Mouse (Mus musculus) midbrain, embryonic 12.5 days (tissue): ENCODE measurements around the gene Ptpa. TPM values are rescaled to one million over a fixed set of nuclear protein-coding genes. Genes with fewer than 3 reads are reported as not detected.

Experiments used
- ATAC-seq: fragments of 200-750 bp; cut with Nextera tagmentation; 2 replicates; pipeline ENCODE4 v1.8.0; 2017; ENCODE audit warnings: low read depth, moderate TSS enrichment, moderate library complexity; ENCODE audit not compliant: low FRiP score
- H3K27ac ChIP-seq: fragments of 300-500 bp; sonication (generic); replicated peaks from 2 replicates; pipeline ENCODE4 v1.5.1; 2016; ENCODE audit warnings: mild to moderate bottlenecking
- H3K27me3 ChIP-seq: fragments of 300-500 bp; sonication (generic); 2 replicates; pipeline ENCODE4 v1.6.1; 2016; ENCODE audit warnings: mild to moderate bottlenecking
- H3K36me3 ChIP-seq: fragments of 300-500 bp; sonication (generic); 2 replicates; pipeline ENCODE4 v1.6.1; 2016
- H3K4me1 ChIP-seq: fragments of 300-500 bp; sonication (generic); 2 replicates; pipeline ENCODE4 v1.6.1; 2016
- H3K4me2 ChIP-seq: fragments of 300-500 bp; sonication (generic); replicated peaks from 2 replicates; pipeline ENCODE4 v1.6.1; 2016; ENCODE audit warnings: mild to moderate bottlenecking, moderate library complexity
- H3K4me3 ChIP-seq: fragments of 300-500 bp; sonication (generic); 2 replicates; pipeline ENCODE4 v1.5.1; 2016; ENCODE audit warnings: mild to moderate bottlenecking
- H3K9ac ChIP-seq: fragments of 300-500 bp; sonication (generic); replicated peaks from 2 replicates; pipeline ENCODE4 v1.6.1; 2016; ENCODE audit warnings: mild to moderate bottlenecking, moderate library complexity
- H3K9me3 ChIP-seq: fragments of 300-500 bp; sonication (generic); 2 replicates; pipeline ENCODE4 v1.6.1; 2016; ENCODE audit warnings: mild to moderate bottlenecking
- WGBS: fragments of 180-500 bp; shearing (Covaris S2); methylation state at CpG from one replicate; pipeline ENCODE4 v1.1.7; 2016; 5-methylcytosine and 5-hydroxymethylcytosine counted together
- polyA plus RNA-seq: library from polyadenylated mRNA; unstranded; fragments of >200 nt; fragmentation: Nextera tagmentation; extraction: Ambion mirVana; gene quantifications from 2 replicates; pipeline ENCODE4 v1.2.1, GENCODE M21; 2016

Ptpa gene
- polyA plus RNA-seq, 1 experiment from 2014 or later, result 128 TPM

DNA sequence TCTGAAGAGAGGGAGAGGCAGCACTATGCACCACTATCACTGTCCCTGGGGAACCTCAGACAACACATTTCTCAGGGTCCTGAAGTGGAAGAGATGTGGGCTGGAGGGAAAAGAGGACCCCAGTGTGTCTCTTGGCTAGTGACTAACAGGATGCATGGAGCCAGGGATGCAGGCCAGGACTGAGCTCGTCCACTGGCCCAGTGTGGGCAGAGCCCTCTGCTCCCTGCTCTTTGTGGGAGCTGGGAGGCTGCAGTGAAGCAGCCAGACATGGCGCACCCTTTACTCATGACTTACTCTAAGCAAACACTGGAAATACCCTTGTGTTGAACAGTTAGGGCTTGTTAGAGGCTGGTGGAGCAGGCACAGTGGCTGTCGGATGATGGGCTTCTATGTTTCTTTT lies 37.7 kb downstream of the Ptpa start:
- H3K27me3 ChIP-seq, result no peaks in the 10 kb centered on the region
- H3K4me1 ChIP-seq, result peaks cover 5% of the 10 kb centered on the region; the same call in 1 of the 2 replicates
- no peak for ATAC-seq
- H3K36me3 ChIP-seq, result peaks cover 18% of the 10 kb centered on the region
- WGBS, result 89% methylated on average over 3 of the region's 3 CpGs
- H3K9ac ChIP-seq, result no peak overlapping the region
- peak overlapping the region; percentile 30; the same call in 1 of the 2 replicates for H3K27ac ChIP-seq
- H3K4me3 ChIP-seq, result no peak overlapping the region
- 0 out of 2 replicates have a peak, but pooled peaks cover 5% of the 10 kb centered on the region for H3K9me3 ChIP-seq
- no peak overlapping the region for H3K4me2 ChIP-seq

- H3K36me3 ChIP-seq, result peaks cover 12% of the 10 kb centered on the region
- H3K4me3 ChIP-seq, result no peak overlapping the region
- ATAC-seq, result no peak
- peaks cover 5% of the 10 kb centered on the region; the same call in 1 of the 2 replicates for H3K4me1 ChIP-seq
- no peak overlapping the region for H3K4me2 ChIP-seq
- H3K9ac ChIP-seq, result no peak overlapping the region
- WGBS, result 84% methylated on average over 5 of the region's 5 CpGs
- H3K27ac ChIP-seq, result no peak overlapping the region
- H3K27me3 ChIP-seq, result no peaks in the 10 kb centered on the region
- 0 out of 2 replicates have a peak, but pooled peaks cover 5% of the 10 kb centered on the region for H3K9me3 ChIP-seq
Measured at GRCm38 (mm10) chr2:30454587-30454986, 38.7 kb downstream of the Ptpa start.

DNA sequence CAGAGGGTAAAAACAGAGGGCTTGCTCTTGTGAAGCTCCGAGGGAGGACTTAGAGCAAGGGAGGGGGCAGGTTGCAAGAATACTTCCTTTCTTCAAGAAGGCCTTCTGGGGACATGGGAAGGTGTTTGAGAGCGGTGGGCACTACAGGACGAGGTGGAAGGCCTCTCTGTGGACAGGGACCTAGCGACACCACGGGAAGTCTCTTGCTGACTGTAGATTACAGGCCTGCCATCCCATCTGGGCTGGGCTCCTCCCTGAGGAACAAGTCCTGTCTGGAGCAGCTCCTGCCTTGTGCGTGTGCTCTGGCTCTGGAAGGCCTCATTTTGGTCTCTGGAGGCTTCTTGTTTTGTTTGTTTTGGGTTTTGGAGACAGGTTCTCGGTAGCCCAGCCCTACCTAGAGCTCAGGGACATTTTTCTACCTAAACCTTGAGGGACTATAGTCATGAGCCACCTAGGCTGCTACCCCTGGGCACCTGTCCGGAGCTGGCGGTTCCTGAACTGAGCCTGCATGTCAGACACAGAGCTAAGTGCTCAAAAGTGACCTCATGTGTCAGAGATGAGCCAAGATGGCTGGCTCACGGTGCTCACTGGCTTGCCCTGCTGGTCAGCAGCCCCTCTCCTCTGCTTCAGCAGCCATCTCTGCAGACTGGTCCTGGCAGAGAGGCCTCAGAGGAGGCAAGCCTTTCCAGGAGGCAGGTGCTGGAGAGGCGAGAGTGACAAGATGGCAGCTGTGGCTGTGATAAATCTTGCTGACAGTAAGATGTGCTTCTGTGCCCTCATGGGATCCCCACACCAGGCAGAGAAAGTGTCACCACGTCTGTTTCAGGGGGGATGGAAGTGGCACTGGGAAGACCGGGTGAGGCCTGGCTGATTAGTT lies 40.5 kb downstream of the Ptpa start:
- Histone ChIP-seq H3K4me2 (no peak overlapping the region), H3K9me3 (no peaks in the 10 kb centered on the region), H3K9ac (no peak overlapping the region), H3K27ac (no peak overlapping the region), H3K4me3 (no peak overlapping the region), H3K27me3 (no peaks in the 10 kb centered on the region), H3K36me3 (0 out of 2 replicates have a peak, but pooled peaks cover 4% of the 10 kb centered on the region), H3K4me1 (peaks cover 5% of the 10 kb centered on the region; the same call in 1 of the 2 replicates)
- WGBS, result 82% methylated on average over 13 of the region's 13 CpGs
- no peak for ATAC-seq

- ATAC-seq, result no peak
- Histone ChIP-seq H3K27me3 (no peaks in the 10 kb centered on the region), H3K4me3 (no peak overlapping the region), H3K36me3 (0 out of 2 replicates have a peak, but pooled peaks cover 4% of the 10 kb centered on the region), H3K4me2 (no peak overlapping the region), H3K27ac (no peak overlapping the region), H3K9ac (no peak overlapping the region), H3K9me3 (no peaks in the 10 kb centered on the region), H3K4me1 (peaks cover 9% of the 10 kb centered on the region)
- 90% methylated on average over 6 of the region's 6 CpGs for WGBS
Measured at GRCm38 (mm10) chr2:30458349-30458748, 42.5 kb downstream of the Ptpa start.

- Histone ChIP-seq H3K4me3 (no peak overlapping the region), H3K9ac (no peak overlapping the region), H3K36me3 (no peaks in the 10 kb centered on the region), H3K9me3 (no peaks in the 10 kb centered on the region), H3K4me2 (no peak overlapping the region), H3K27ac (no peak overlapping the region), H3K4me1 (peaks cover 18% of the 10 kb centered on the region), H3K27me3 (no peaks in the 10 kb centered on the region)
- WGBS, result 88% methylated on average over 6 of the region's 6 CpGs
- no peak for ATAC-seq
Measured at GRCm38 (mm10) chr2:30459241-30459640, 43.4 kb downstream of the Ptpa start.

- peak overlapping the region; percentile 40; the same call in 1 of the 2 replicates for H3K4me2 ChIP-seq
- H3K27me3 ChIP-seq, result peaks cover 6% of the 10 kb centered on the region; the same call in 1 of the 2 replicates
- WGBS, result 35% methylated on average over 5 of the region's 5 CpGs
- H3K36me3 ChIP-seq, result no peaks in the 10 kb centered on the region
- no peak overlapping the region for H3K27ac ChIP-seq
- no peak overlapping the region; the same call in 1 of the 2 replicates for H3K9ac ChIP-seq
- no peak overlapping the region for H3K4me3 ChIP-seq
- H3K9me3 ChIP-seq, result no peaks in the 10 kb centered on the region
- ATAC-seq, result no peak
- H3K4me1 ChIP-seq, result peaks cover 19% of the 10 kb centered on the region
Measured at GRCm38 (mm10) chr2:30463341-30463761, 47.5 kb downstream of the Ptpa start.

DNA sequence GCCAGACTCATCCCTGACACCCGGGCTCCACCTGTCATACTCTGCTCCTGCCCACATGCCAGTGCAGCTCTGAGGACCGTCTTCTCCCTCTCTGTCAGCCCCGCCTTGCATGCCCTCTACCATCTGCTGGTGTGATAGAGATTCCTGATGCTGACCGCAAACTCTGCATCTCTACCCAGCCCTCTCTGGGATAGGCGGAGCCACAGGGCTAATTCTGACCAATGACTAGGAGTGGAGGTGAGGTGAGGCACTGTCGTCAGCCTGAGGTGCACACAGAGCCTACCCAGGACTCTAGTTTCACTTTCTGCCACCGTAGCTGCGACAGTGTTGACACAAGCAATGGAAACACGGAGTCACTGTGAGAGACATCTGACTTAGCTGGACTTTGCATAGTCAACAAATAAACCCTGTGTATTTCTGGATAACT lies 48.1 kb downstream of the Ptpa start:
- 0 out of 2 replicates have a peak overlapping the region, but pooled peaks have one; percentile 13 for H3K4me3 ChIP-seq
- peaks cover 12% of the 10 kb centered on the region for H3K27me3 ChIP-seq
- H3K9me3 ChIP-seq, result no peaks in the 10 kb centered on the region
- no peak overlapping the region for H3K9ac ChIP-seq
- peaks cover 22% of the 10 kb centered on the region for H3K4me1 ChIP-seq
- no peak overlapping the region for H3K27ac ChIP-seq
- no peaks in the 10 kb centered on the region for H3K36me3 ChIP-seq
- peak; percentile 65 for ATAC-seq
- H3K4me2 ChIP-seq, result peak overlapping the region; percentile 40
- 4% methylated on average over 9 of the region's 9 CpGs for WGBS

- Histone ChIP-seq H3K36me3 (no peaks in the 10 kb centered on the region), H3K27me3 (peaks cover 15% of the 10 kb centered on the region), H3K4me3 (no peak overlapping the region), H3K4me2 (peak overlapping the region; percentile 40), H3K9ac (no peak overlapping the region), H3K27ac (no peak overlapping the region), H3K4me1 (peaks cover 27% of the 10 kb centered on the region), H3K9me3 (no peaks in the 10 kb centered on the region)
- ATAC-seq, result no peak
- WGBS, result 67% methylated on average over 5 of the region's 5 CpGs
Measured at GRCm38 (mm10) chr2:30464411-30464810, 48.6 kb downstream of the Ptpa start.

GRCm38 (mm10) chr2:30466787-30467186 lies 50.9 kb downstream of the Ptpa start:
- Histone ChIP-seq H3K4me2 (no peak overlapping the region), H3K9me3 (no peaks in the 10 kb centered on the region), H3K36me3 (no peaks in the 10 kb centered on the region), H3K9ac (no peak overlapping the region), H3K27ac (no peak overlapping the region), H3K4me3 (no peak overlapping the region), H3K27me3 (peaks cover 15% of the 10 kb centered on the region), H3K4me1 (peaks cover 44% of the 10 kb centered on the region)
- ATAC-seq, result no peak
- 80% methylated on average over 4 of the region's 4 CpGs for WGBS

- ATAC-seq, result no peak
- Histone ChIP-seq H3K9me3 (no peaks in the 10 kb centered on the region), H3K4me3 (peak overlapping the region; percentile 88; the same call in 1 of the 2 replicates), H3K4me1 (peaks cover 34% of the 10 kb centered on the region), H3K4me2 (peak overlapping the region; percentile 94), H3K27me3 (peaks cover 15% of the 10 kb centered on the region), H3K27ac (no peak overlapping the region), H3K36me3 (no peaks in the 10 kb centered on the region), H3K9ac (peak overlapping the region; percentile 70; the same call in 1 of the 2 replicates)
- 39% methylated on average over 6 of the region's 6 CpGs for WGBS
Measured at GRCm38 (mm10) chr2:30469009-30469408, 53.2 kb downstream of the Ptpa start.

DNA sequence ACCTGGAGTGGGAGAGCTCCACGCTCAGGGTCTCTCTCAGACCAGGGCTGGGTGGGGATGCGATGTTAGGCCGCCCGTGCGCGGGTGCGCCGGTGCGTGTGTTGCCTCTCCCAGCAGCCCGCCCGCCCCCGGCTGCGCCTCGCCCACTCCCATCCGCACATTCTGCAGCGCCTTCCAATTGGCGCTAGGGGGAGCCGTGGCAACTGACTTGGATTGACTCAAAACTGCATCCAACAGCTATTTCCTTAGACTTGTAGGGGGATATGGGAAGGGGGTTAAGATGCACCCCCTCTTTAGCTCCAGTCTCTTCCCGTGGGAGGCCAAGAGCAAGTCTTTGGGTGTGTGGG lies 53.9 kb downstream of the Ptpa start:
- no peaks in the 10 kb centered on the region for H3K36me3 ChIP-seq
- 0% methylated on average over 19 of the region's 19 CpGs for WGBS
- peak overlapping the region; percentile 88 for H3K4me3 ChIP-seq
- H3K9ac ChIP-seq, result peak overlapping the region; percentile 70
- H3K9me3 ChIP-seq, result no peaks in the 10 kb centered on the region
- peaks cover 34% of the 10 kb centered on the region for H3K4me1 ChIP-seq
- H3K27me3 ChIP-seq, result peaks cover 19% of the 10 kb centered on the region
- H3K4me2 ChIP-seq, result peak overlapping the region; percentile 94
- 0 out of 2 replicates have a peak, but pooled peaks have one; percentile 7 for ATAC-seq
- H3K27ac ChIP-seq, result peak overlapping the region; percentile 72
